Mouse (Mus musculus) urinary bladder, postnatal 14 days (tissue): ENCODE measurements at regions not wholly inside any gene's neighbourhood (a gene's known extent, or its start where the extent isn't known, plus 50 kb on each side); places are given as distances from the start of the nearest gene placed in this dataset.
"Not testable (repeated sequence)": the region's sequence is repeated elsewhere in the genome, so short reads cannot be mapped to it uniquely, and the experiment has no call there.

ENCODE experiments used
- DNase-seq: peaks from one replicate; pipeline ENCODE4 v3.0.0; 2021; ENCODE audit warnings: low spot score

- no peak for DNase-seq
These were observed 135.1 kb downstream of the Bcat1 start for GRCm38 (mm10) chr6:144940871-144941380.

DNA sequence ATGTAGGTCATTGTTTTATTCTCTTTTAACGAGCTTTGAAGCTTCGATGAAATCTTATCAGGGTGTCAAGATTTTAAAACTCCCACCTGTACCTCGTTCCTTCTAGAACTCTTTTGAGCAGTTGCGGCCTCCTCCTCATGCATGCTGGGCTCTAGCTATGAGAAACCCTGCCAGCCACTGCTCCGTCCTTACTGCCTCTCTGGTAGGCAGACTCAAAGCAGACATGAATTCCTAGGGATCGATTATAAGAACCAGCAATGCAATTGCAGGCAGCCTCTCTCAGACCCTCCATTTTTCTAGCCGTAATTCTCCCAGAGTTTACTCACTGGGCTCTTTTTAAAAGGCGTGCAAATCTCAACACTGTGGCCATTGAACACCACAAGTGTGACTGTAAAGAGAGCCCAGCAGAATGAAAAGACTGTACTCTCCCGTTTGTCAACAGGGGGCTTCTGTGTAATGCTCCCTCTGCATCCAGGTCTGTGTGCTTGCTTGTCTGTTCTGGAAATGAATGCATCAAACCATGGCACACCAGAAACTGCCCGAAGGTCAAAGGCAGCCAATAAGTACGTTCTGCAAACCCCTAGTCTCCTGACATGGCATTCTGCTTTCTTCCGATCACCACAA, 137.3 kb downstream of the Bcat1 start:
- DNase-seq, result no peak

DNA sequence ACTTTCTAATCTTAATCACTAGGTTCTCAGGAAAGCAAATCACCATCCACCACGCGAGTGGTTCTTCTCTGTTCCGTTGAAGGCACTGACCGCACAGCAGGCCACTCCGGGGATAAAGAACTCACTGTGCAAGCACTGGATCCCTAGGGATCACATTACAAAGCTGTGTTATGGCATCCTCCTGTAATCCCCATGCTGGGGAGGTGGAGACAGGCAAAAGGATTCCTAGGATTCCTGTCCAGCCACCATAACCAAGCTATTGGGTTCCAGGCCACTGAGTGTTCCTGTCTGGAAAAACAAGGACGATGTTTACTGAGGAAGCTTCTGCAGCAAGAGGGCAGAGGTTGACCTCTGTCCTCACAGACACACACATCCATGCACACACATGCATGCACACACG, 138.8 kb downstream of the Bcat1 start:
- no peak for DNase-seq

GRCm38 (mm10) chr6:144933722-144934235, 142.2 kb downstream of the Bcat1 start:
- DNase-seq, result no peak

DNA sequence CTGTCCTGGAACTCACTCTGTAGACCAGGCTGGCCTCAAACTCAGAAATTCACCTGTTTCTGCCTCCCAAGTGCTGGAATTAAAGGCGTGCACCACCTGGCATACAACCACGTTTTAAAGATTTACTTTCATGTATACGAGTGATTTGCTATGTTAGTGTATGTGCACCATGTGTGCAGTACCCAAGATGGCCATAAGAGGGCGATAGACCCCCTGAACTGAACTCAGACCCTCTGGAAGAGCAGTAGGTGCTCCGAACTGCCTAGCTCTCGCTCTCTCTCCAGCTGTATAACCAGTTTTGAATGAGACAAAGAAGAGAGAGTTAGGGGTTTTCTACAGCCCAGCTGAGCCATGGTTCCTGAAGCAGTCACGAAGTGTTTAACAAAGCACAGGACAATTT, 143.6 kb downstream of the Bcat1 start:
- no peak for DNase-seq

- DNase-seq, result no peak
These were observed 146.0 kb downstream of the Bcat1 start for GRCm38 (mm10) chr6:144929959-144930358.

DNA sequence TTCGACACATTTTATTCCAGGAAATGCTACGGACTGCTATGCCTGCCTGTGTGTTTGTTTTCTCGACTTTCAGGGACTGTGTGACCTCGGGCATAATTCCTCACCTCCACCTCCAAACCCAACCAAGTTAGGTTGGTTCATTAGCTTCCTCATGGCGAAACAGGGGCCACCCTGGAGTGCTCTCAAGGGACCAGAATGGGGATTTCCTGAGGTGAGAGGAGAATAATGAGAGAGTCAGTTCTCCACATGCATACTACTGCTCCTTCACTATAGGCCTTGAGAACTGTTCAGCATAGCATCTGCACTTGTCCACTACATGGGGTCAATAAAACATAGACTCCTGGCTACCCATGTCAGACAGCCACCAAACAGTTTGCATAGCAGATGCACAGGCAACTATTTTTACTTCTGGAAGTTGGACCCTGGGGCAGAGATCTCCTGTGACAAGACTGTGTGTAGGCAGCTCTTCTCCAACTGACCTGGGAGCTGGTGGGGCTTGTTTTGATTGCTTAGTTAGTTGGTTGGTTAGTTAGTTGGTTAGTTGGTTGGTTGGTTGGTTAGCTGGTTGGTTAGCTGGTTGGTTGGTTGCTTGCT, 146.6 kb downstream of the Bcat1 start:
- no peak for DNase-seq

DNA sequence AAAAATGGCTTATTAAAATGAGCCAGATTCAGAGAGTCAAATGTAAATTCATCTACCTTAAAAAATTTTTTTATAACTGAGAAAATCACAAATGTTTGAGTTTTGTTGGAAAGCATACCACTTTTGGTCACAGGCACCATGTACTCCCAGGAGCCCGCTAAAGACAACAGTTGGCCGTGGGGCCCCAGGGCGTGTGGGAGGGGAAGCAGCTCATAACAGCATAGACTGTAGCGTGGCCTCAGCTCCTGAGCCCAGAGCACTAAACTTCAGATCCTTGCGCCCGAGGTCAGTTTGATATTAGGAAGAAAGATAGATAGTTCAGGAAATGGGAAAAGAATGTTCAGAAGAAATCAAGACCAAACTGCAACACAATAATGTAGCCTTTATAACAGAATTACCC, 145.8 kb upstream of the Sox5 start:
- no peak for DNase-seq

DNA sequence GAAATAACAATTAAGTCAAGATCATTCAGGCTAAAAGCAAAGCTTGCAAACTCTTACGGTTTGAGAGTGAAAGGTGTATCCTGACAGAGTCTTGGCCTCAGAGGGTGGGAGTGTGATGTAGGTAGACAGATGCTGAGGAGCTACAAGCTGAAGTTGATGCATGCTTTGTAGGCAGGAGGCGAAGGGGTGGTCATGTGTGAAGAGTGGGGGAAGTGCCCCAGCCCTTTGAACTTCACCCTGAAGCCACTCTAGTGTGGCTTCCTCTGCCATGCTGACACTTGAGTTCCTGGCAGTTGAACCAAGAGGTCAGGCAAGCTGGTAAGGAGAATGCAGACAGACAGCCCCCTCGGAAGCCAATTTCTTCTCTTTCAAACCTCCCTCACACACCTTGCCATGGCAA, 141.0 kb upstream of the Sox5 start:
- DNase-seq, result no peak

- no peak for DNase-seq
These were observed 138.0 kb upstream of the Sox5 start for GRCm38 (mm10) chr6:144919750-144920149.

- DNase-seq, result peak; percentile 14
These were observed 135.4 kb upstream of the Sox5 start for GRCm38 (mm10) chr6:144917128-144917527.

DNA sequence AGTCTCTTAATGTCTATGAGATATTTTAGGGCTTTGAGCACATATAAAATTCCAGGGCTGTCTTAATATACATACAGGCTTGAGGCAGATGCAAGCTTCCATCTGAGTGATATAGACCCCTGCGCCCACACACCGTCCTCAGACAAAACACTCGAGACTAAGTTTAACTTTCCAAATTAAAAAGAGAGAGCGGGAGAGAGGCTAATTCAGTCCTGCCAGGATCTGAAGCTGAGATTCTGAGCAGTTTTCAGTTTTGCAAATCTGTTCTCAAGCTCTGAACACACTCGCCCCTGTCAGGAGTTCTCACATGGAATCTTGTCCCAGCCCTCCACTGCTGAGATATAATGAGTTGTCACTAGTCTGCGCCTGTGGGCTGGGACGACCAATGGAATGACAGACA, 130.0 kb upstream of the Sox5 start:
- no peak for DNase-seq

- DNase-seq, result no peak
These were observed 128.6 kb upstream of the Sox5 start for GRCm38 (mm10) chr6:144910392-144910791.

- no peak for DNase-seq
These were observed 126.9 kb upstream of the Sox5 start for GRCm38 (mm10) chr6:144908646-144909045.

GRCm38 (mm10) chr6:144903156-144903555, 121.4 kb upstream of the Sox5 start:
- no peak for DNase-seq

GRCm38 (mm10) chr6:144902267-144902995, 120.7 kb upstream of the Sox5 start:
- DNase-seq, result peak; percentile 6

DNA sequence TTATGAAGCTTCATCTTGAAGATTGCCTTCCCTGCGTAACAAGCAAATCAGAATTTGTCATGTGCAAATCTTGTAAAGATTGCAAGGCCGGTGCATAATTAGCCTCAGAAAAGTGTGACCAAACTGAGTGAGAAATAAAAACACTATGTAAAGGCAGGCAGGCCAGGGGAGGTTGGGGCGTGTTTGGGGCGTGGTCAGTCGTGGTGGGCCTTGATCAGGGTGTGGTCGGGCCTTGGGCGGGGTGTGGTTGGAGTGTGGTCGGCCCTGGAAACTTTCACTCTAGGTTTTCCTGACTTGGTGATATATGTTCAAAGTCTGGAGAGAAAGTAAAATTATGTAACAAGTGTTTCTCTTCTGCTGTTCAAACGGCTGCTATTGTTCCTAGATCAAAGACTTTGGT, 120.0 kb upstream of the Sox5 start:
- no peak for DNase-seq

DNA sequence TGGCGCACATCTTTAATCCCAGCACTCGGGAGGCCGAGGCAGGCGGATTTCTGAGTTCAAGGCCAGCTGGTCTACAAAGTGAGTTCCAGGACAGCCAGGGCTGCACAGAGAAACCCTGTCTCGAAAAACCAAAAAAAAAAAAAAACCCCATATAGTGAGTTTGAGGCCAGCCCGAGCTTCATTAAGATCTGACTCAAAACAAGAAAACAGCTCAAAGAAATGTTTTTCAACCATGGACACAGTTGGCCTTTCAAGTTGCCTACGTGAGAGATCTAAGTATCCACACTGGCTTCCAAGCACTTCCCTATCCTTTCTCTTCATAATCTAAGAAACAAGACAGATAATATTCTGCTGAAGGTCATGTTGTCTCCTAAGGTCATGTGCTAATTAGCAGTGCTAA, 119.1 kb upstream of the Sox5 start:
- DNase-seq, result not testable (repeated sequence)

- DNase-seq, result no peak
These were observed 115.7 kb upstream of the Sox5 start for GRCm38 (mm10) chr6:144897526-144897925.

DNA sequence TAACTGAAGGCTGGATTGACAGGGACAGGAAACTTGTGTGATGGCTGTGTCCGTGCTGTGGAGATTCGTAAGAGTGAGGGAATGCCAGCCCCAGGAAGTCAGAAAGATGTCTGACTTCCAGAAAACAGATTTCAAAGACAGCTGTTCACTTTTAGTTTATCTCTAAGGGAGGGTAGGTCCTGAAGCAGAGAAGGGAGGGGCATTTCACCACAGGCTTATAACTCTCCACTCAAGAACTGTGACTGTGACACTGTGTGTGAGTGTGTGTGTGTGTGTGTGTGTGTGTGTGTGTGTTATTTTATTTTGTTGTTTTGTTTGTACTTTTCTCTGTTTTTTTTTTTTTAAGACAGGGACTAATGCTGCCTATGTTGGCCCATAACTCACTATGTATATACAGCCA, 109.1 kb upstream of the Sox5 start:
- DNase-seq, result no peak

DNA sequence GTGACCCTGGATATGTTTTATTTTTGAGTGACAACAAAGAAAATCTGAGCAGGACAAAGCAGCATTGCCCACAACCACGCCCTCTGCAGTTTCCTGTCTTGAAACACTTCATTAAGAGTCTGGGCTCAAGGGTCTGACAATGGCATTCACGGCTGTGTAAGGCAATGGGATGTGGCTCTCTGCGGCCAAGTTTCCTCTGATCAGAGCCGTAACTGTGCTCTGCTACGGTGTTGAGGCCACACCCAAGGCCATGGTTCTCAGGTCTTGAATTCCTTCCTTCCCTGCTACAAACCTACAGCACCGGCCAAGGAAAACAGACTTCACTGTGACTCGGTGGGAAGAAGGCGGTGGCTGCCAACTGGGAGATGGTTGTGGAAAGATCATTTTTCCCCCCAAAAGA, 108.4 kb upstream of the Sox5 start:
- DNase-seq, result no peak

DNA sequence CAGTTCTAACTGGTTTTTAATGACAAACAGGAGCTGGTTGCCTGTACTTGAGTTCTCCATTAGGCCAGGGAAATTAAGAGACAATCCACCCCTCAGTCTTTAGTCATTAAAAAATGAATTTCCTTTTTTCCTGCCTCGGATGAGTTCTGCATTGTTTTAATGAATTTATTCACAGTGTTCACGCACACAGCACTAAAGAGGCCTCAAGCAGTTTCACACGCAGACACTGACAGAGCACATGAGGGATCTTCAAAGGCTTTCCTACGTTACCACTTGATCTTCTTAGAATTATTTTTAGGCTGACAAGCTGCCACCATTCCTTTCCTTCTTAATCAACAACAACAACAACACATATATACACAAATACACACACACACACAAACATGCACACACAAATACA, 101.3 kb upstream of the Sox5 start:
- no peak for DNase-seq

DNA sequence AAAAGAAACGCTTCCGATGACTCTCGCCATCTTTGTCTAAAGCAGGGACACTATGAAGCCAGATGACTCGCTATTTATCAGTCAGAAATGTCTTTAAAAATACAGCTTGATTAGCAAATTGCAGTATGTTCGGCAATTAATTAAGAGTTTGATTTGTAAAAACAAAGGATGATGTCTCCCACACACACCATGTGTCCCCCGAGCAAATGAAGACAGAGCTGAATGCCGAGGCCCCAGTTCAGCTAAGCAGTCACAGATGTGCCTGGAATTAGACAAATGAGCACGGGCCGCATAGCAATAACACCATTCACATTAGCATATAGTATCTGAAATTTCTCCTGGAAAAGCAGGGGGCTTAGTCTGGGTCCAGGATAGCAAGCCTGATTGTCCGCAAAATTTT, 98.3 kb upstream of the Sox5 start:
- no peak for DNase-seq
